ENCODE assay signal across 9 mouse cellular contexts in genomic region chr8:72308276-72308675, GRCm38 (mm10). TPM values are rescaled to one million over a fixed set of nuclear protein-coding genes. Genes with fewer than 3 reads are reported as not detected.
DNase-seq lines count a peak whose midpoint lies in the region; ATAC-seq lines count a peak whose summit lies in the region.
"Had no signal": no experiment of that assay in that cellular context is flagged by ENCODE, and none has a peak within 500 bp of the region (broad histone marks: within the 10 kb centered on the region; RNA-seq: fewer than 3 reads in every experiment).

No protein-coding gene starts in this region.

- H3K4me2 ChIP-seq in neural tube, embryonic 14.5 days (ENCODE audit: low read depth, low read length), result no peak overlapping the region
- no peak overlapping the region for H3K4me2 ChIP-seq in intestine, embryonic 16.5 days (ENCODE audit: low read depth, low read length)

- no peak overlapping the region for H3K9ac ChIP-seq in neural tube, embryonic 14.5 days (replicated peaks; ENCODE audit: low read depth, low read length)
- no peak overlapping the region for H3K9ac ChIP-seq in intestine, embryonic 16.5 days (ENCODE audit: low read depth, low read length)

- peak; percentile 17 to 44 for DNase-seq in cerebellum, postnatal 25 days
- DNase-seq in cerebellum, postnatal 4 days (ENCODE audit: low spot score in 2 of 2), result no peak
- DNase-seq in neural tube, embryonic 10.5 days (ENCODE audit: extremely low spot score, low spot score), result no peak
- peak; percentile 55 to 66 for DNase-seq in lung, postnatal 4 days
- DNase-seq in layer of hippocampus, postnatal 36 days, result no peak
- no peak for DNase-seq in left cerebral cortex, adult 8-10 months (ENCODE audit: low spot score in 2 of 2)

- H3K9me3 ChIP-seq in neural tube, embryonic 14.5 days (ENCODE audit: control insufficient read depth, low read length), result no peaks in the 10 kb centered on the region
- H3K9me3 ChIP-seq in intestine, embryonic 16.5 days (ENCODE audit: control insufficient read depth, low read length), result no peaks in the 10 kb centered on the region

- no peaks in the 10 kb centered on the region for H3K36me3 ChIP-seq in neural tube, embryonic 14.5 days (ENCODE audit: control insufficient read depth, insufficient read depth, low read length)
- H3K36me3 ChIP-seq in intestine, embryonic 16.5 days (ENCODE audit: control insufficient read depth, insufficient read depth, low read length), result no peaks in the 10 kb centered on the region

- no peaks in the 10 kb centered on the region for H3K4me1 ChIP-seq in neural tube, embryonic 14.5 days (ENCODE audit: control insufficient read depth, insufficient read depth, low read length)
- H3K4me1 ChIP-seq in intestine, embryonic 16.5 days (ENCODE audit: control insufficient read depth, insufficient read depth, low read length), result peaks cover 3% of the 10 kb centered on the region; the same call in 1 of the 2 replicates

- 43% methylated on average over 6 of the region's 6 CpGs for WGBS in neural tube, embryonic 14.5 days
- 52% methylated on average over 6 of the region's 6 CpGs for WGBS in intestine, embryonic 16.5 days

- H3K27me3 ChIP-seq in neural tube, embryonic 14.5 days (ENCODE audit: control insufficient read depth, insufficient read depth, low read length), result no peaks in the 10 kb centered on the region
- no peaks in the 10 kb centered on the region for H3K27me3 ChIP-seq in intestine, embryonic 16.5 days (replicated peaks; ENCODE audit: control insufficient read depth, insufficient read depth, low read length)

- ATAC-seq in neural tube, embryonic 14.5 days (ENCODE audit: low read depth), result peak; percentile 35; the same call in 1 of the 2 replicates
- ATAC-seq in intestine, embryonic 16.5 days, result peak; percentile 27; the same call in 1 of the 2 replicates

- no peak overlapping the region for H3K4me3 ChIP-seq in neural tube, embryonic 14.5 days (ENCODE audit: low read depth, low read length)
- no peak overlapping the region for H3K4me3 ChIP-seq in intestine, embryonic 16.5 days (ENCODE audit: low read length)

- H3K27ac ChIP-seq in neural tube, embryonic 14.5 days (ENCODE audit: low read depth, low read length), result no peak overlapping the region
- H3K27ac ChIP-seq in intestine, embryonic 16.5 days (ENCODE audit: low read length), result no peak overlapping the region
- H3K27ac ChIP-seq: macrophage had no signal

RNA-seq across cellular contexts. Expression of gene Gm10282, which starts 3.2 kb away (rescaled TPM):
- 12.3 and 13.8 TPM in 2 replicates for polyA plus RNA-seq in neural tube, embryonic 14.5 days (2014; fragmentation: Nextera tagmentation; extraction: Ambion mirVana)
- 14.3 and 18.9 TPM in 2 replicates for polyA plus RNA-seq in intestine, embryonic 16.5 days (2015; fragmentation: Nextera tagmentation; extraction: Ambion mirVana)
- total RNA-seq in layer of hippocampus, postnatal 36 days (2021), result 1 to 10 TPM; 7.7 to 9.7 TPM
- total RNA-seq in left cerebral cortex, adult 8-10 months (2022), result 1 to 10 TPM; 5.1 to 8.2 (median 6.0) TPM

RNA-seq across cellular contexts. Expression of gene Klf2, which starts 10.6 kb away (rescaled TPM):
- polyA plus RNA-seq in neural tube, embryonic 14.5 days (2014; fragmentation: Nextera tagmentation; extraction: Ambion mirVana), result 4.3 and 6.7 TPM in 2 replicates
- polyA plus RNA-seq in intestine, embryonic 16.5 days (2015; fragmentation: Nextera tagmentation; extraction: Ambion mirVana), result 3.6 and 5.1 TPM in 2 replicates
- total RNA-seq in layer of hippocampus, postnatal 36 days (2021), result 10 to 100 TPM; 16.4 to 18.5 TPM
- 10 to 100 TPM; 10.9 to 16.5 (median 13.2) TPM for total RNA-seq in left cerebral cortex, adult 8-10 months (2022)

Comparison
In these comparisons a context has a peak if more than half of its experiments do, and no peak if none do; other contexts are left out.
1. DNase-seq: peak in cerebellum, postnatal 25 days (2 of 2) and lung, postnatal 4 days (2 of 2); none in cerebellum, postnatal 4 days (0 of 2), neural tube, embryonic 10.5 days (single experiment), layer of hippocampus, postnatal 36 days (0 of 2) and left cerebral cortex, adult 8-10 months (0 of 2).